Mouse (Mus musculus) embryonic fibroblast, embryonic 13.5 days (primary cell): ENCODE measurements around the gene Smyd3. TPM values are rescaled to one million over a fixed set of nuclear protein-coding genes. Genes with fewer than 3 reads are reported as not detected.
"Not testable (repeated sequence)": the region's sequence is repeated elsewhere in the genome, so short reads cannot be mapped to it uniquely, and the experiment has no call there.

Experiments used
- H3K27ac ChIP-seq: 2 replicates; pipeline ENCODE4 v1.5.1; 2012; ENCODE audit warnings: low read length, control low read depth, inconsistent platforms; ENCODE audit not compliant: insufficient read depth
- H3K4me1 ChIP-seq: 2 replicates; pipeline ENCODE4 v1.6.1; 2011; ENCODE audit warnings: low read length; ENCODE audit not compliant: control insufficient read depth, insufficient read depth
- H3K4me3 ChIP-seq: 2 replicates; pipeline ENCODE4 v1.5.1; 2011; ENCODE audit warnings: mild to moderate bottlenecking, control low read depth, low read length; ENCODE audit not compliant: insufficient read depth
- CTCF ChIP-seq: IDR thresholded peaks from 2 replicates; pipeline ENCODE4 v1.5.1; 2011; ENCODE audit warnings: mild to moderate bottlenecking, control low read depth, low read length, moderate library complexity, borderline replicate concordance; ENCODE audit not compliant: insufficient read depth
- POLR2A ChIP-seq: IDR thresholded peaks from 2 replicates; pipeline ENCODE4 v1.6.1; 2011; ENCODE audit warnings: low read depth, mild to moderate bottlenecking, control low read depth, low read length, moderate library complexity
- polyA plus RNA-seq: library from polyadenylated mRNA; stranded (reverse); fragments of >200 nt; gene quantifications from 2 replicates; pipeline ENCODE4 v1.2.4, GENCODE M21; 2011; ENCODE audit warnings: low read depth; ENCODE audit not compliant: missing spikeins, insufficient read length

Gene Smyd3
- polyA plus RNA-seq, 1 experiment: 12.3 TPM

DNA sequence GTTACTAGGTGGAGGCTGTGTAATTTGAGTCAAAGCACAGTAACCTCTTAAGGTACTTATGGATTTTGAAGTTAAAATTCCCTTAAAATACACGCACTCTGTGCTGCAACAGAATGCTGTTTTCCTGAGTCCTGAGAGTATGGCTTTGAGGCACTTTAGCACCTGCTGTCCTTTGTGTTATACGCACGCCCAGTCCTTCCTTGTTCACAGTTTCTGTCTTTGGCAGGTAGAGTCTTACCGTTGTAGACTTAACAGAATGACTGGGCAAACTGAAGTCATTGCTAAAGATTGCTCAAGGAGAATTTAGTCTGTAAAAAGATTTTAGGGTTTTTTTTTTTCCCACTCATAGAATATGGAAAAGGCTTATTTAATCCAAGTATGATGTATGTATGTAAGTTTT, 34.1 kb upstream of the Smyd3 start:
- TF ChIP-seq POLR2A (no peak), CTCF (no peak)
- H3K4me1 ChIP-seq: peaks cover 5% of the 10 kb centered on the region
- no peak overlapping the region for H3K4me3 ChIP-seq
- H3K27ac ChIP-seq: no peak overlapping the region

DNA sequence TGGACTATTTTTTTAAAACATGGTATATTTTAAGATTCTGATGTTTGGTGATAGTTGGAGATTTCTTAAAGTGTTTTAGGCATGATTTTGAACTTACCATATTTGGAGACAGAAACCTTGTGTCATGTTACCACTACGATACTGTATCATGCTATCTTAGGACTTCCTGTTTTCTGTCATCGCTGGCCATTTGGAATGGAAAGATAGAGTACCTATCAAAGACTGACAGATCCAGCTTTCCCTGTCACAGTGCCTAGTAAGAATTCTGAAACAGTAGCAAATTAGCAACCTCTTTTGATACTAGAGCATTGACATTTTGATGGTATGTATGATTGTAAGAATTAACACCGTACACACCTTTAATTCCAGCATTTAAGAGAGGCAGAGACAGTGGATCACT, 33.5 kb upstream of the Smyd3 start:
- Histone ChIP-seq H3K27ac (no peak overlapping the region), H3K4me3 (no peak overlapping the region), H3K4me1 (peaks cover 5% of the 10 kb centered on the region)
- no peak for TF ChIP-seq CTCF
- TF ChIP-seq POLR2A: no peak

DNA sequence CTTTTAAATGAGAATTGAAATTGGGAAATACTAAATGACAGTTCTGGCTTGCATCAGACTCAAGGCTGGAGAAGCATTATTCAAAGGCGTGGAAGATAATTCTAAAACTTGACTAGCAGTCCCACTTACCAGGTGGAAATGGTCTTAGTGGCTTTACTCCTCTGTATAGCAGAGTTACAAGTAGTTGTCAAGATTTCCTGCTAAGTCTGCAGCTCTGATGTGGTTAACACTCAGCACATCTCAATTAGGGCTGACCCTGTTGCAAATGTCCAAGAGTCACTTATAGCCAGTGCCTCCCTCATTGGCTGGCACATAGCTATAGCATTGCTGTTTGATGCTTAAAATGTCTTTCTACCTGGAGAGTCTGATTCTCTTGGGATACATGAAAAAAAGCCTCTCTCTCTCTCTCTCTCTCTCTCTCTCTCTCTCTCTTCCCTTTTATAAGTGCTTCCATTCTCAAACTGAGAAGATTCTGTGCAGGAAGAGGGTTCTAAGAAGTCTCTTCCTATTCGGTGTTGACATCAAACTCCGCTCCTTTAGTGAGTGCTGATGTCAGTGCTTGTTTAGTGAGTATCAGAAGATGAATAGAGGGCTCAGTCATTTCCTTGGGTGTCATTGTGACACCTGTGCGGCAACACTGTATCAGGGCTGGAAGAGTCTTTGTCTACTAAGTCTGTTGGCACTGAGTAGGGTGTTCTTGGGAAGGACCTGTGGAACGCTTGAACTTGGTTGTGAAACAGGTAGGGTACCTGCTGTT, 31.3 kb upstream of the Smyd3 start:
- Histone ChIP-seq H3K4me1 (peaks cover 5% of the 10 kb centered on the region), H3K4me3 (no peak overlapping the region), H3K27ac (no peak overlapping the region)
- TF ChIP-seq CTCF (no peak), POLR2A (no peak)

DNA sequence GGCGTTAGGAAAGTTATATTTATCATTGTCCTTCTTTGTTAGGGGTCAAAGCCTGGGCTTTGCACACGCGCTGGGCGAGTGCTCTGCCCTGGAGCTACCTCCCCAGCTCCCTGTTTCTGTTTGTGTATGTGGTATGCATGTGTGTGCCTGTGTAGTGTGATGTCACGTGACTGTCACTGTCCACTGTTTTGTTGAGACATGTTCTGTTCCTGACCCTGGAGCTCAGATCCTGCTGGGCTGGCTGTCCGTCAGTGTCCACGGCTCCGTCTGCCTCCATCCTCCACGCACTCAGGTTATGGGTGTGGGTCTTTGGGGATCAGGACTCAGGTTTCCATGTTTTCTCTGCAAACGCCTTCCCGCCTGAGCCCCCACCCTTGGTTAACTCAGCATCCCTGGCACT, 30.4 kb upstream of the Smyd3 start:
- H3K4me1 ChIP-seq: peaks cover 3% of the 10 kb centered on the region
- TF ChIP-seq POLR2A (no peak), CTCF (no peak)
- no peak overlapping the region for H3K27ac ChIP-seq
- H3K4me3 ChIP-seq: no peak overlapping the region

DNA sequence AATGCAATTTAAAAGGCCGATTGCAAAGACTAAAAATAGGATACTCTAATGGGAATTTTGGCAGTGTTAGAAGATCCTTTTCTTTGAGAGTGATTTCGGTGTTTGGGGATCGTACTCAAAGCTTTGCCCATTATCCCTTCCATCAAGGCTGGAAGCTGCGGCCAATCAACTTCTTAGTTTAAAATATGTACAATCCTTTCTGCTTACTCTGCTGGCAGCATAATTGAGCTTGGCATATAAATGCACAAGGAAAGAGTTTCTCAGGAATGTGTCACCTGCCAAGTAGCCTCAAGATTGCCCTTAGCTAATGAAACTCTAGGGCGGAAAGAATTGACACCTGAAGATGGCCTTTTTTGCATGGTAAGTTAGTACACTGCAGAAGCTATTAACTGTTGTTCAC, 29.3 kb upstream of the Smyd3 start:
- H3K4me1 ChIP-seq: peaks cover 3% of the 10 kb centered on the region
- peak overlapping the region; percentile 50; the same call in 1 of the 2 replicates for H3K27ac ChIP-seq
- peak overlapping the region; percentile 85 for H3K4me3 ChIP-seq
- no peak for TF ChIP-seq CTCF
- TF ChIP-seq POLR2A: no peak

DNA sequence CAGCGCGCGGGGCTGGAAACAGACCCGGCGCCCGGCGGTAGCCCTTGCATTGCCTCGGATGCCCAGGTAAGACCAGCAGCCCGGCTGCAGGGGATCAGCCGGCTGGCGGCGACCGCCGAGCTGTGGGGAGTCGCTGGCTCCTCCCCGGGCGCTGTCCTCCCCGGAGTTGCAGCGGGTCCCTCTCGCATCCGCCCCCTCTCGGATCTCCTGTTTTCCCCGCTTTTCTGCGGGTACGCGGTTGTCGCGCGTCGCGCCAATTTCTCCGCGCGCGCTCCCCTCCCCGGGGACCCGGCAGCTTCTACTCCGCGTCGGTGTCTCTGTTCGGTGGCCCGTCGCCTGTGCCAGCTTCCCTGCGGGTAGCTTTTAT, 28.7 kb upstream of the Smyd3 start:
- Histone ChIP-seq H3K4me1 (peaks cover 3% of the 10 kb centered on the region), H3K27ac (peak overlapping the region; percentile 50), H3K4me3 (peak overlapping the region; percentile 85)
- TF ChIP-seq POLR2A (peak; percentile 0; the same call in 1 of the 2 replicates), CTCF (no peak)

DNA sequence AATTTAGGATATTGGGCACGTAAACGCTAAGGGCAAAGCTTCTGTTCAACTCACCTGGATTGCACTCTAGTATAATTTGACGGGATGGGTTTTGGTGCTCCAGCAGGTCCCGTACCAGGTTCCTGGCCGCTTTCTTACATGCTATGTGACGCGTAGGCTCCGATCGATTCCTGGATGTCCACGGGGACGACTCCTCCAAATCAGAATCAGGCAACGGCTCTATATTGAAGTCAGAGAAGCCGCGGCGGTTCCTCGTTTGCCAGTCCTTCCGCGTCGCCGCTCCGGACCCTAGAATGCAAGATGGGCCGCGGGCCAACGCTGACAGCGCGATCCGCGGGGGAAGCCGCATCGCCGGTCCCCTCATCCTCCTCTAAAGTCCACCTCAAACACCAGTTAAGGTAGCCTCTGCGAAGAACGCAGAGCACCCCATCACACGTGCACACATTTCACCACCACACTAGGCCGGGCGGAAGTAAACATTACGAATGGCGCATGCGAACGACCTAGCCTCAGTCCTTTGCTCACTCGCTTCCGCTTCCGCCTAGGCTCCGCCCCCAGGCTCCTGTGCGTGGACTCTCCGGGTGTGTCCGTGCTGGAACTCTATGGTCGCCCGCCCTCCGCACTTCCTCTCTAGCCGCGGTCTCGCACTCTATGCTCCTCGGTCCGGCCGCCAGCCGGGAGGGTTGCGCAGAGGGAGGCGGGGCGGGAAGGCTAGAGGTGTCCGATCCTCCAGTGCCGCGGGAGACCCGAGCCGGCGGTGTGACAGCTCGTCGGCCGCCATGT, 28.1 kb upstream of the Smyd3 start, which contains the start of the genes Tfb2m and Cnst:
Gene Tfb2m, minus strand, starts transcription at position 500 of the 783 bp plus-strand sequence.
Gene Cnst, plus strand, starts transcription at position 603 of the 783 bp plus-strand sequence.
- TF ChIP-seq POLR2A: peak; percentile 22; the same call in 1 of the 2 replicates
- H3K4me1 ChIP-seq: not testable (repeated sequence)
- peak within 1 kb of the TSS; percentile 98 for H3K4me3 ChIP-seq
- H3K27ac ChIP-seq: peak within 1 kb of the TSS; percentile 50

DNA sequence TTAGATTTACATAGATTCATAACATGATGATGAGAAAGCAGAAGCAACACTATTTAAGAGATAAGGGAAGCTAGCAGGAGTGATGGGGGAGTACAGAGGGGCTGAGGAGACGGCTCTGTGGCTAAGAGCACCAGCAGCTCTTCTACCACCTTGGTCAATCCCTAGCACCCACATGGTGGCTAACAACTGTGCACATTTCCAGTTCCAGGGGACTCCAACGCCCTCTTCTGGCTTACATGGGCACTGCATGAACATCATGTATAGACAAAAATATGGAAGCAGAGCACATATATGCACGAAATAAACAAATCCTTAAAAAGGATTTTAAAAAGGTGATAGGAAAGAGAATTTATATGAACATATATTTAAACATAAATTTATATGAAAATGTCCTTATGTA, 23.7 kb upstream of the Smyd3 start:
- TF ChIP-seq POLR2A (no peak), CTCF (no peak)
- Histone ChIP-seq H3K4me3 (no peak overlapping the region), H3K27ac (no peak overlapping the region), H3K4me1 (no peaks in the 10 kb centered on the region)

DNA sequence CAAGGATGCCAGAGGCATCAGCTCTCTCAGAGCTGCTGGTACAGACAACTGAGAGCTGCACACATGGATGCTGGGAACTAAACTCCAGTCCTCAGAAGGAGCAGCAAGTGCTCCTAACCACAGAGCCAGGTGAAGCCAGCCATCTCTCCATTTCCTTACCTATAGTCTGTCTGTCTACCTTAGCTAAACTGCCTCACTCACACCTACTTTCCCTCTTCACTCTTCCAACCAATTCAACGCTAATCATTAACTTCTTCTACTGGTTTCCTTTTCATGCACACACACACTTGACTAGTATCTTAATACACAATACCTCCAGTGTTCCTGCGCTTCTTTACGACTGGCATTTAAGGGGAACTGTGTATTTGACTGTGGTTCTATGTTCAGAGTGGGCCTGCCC, 22.0 kb upstream of the Smyd3 start:
- no peak for TF ChIP-seq CTCF
- no peak for TF ChIP-seq POLR2A
- Histone ChIP-seq H3K4me3 (no peak overlapping the region), H3K4me1 (no peaks in the 10 kb centered on the region), H3K27ac (no peak overlapping the region)

DNA sequence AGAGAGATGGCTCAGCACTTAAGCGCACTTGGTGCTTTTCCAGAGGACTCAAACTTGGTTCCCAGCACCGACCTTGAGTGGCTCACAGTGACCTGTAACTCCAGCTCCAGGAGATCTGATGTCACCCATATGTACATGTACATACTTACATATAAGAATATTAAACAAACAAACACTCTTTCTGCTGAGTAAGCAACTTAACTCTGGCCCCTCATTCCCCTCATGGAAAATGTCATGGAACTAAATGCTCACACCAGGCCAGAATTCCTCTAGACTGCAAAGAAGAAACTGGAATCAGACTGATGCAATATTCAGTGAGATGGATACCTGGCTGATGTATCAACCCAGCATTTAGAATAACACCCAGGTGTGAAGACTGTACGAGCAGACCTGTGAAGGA, 21.2 kb upstream of the Smyd3 start:
- Histone ChIP-seq H3K4me1 (no peaks in the 10 kb centered on the region), H3K4me3 (no peak overlapping the region), H3K27ac (no peak overlapping the region)
- TF ChIP-seq CTCF: no peak
